Mouse (Mus musculus) cerebellum, adult 2 months (tissue): Measurements from ENCODE around the gene Slc35e4.

ENCODE experiments used
- CTCF ChIP-seq: fragments of 200-500 bp; IDR thresholded peaks from 2 replicates; pipeline ENCODE4 v1.5.1; 2011; ENCODE audit warnings: low read depth, mild to moderate bottlenecking, control low read depth, low read length, moderate library complexity, borderline replicate concordance; ENCODE audit not compliant: insufficient read depth
- POLR2A ChIP-seq: fragments of 200-500 bp; IDR thresholded peaks from 2 replicates; pipeline ENCODE4 v1.6.1; 2011; ENCODE audit warnings: low read length, control low read depth, borderline replicate concordance; ENCODE audit not compliant: insufficient read depth

DNA sequence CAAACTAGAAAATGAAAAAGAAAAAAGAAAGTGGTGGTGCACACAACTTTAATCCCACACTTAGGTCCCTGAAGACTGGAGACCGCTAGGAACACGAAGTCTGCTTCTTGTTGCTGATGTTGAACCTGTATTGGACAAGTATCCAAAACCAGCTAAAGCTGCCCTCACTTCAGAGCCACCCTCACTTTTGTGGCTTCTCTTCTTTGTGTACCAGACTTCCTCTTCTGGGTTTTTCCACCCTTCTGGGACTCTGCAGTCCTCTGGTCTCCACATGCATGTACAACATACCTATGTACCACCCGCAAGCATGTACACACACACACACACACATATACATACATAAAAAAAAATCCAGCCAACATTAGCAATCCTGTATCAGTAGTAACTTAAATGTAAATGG, 30.8 kb downstream of the Slc35e4 start:
- TF ChIP-seq POLR2A (no peak), CTCF (no peak)
